Mouse (Mus musculus) layer of hippocampus, adult 2 months (tissue): ENCODE results near the gene Ppfibp2. TPM values are rescaled to one million over a fixed set of nuclear protein-coding genes. Genes with fewer than 3 reads are reported as not detected.

Source experiments
- DNase-seq, 2 experiments: peaks; one replicate each; pipeline ENCODE4 v3.0.0; 2022; ENCODE audit warnings: low spot score in 2 of 2
- H3K27ac ChIP-seq: fragments of 200-600 bp; 2 replicates; pipeline ENCODE4 v1.8.1; 2022
- H3K4me3 ChIP-seq: fragments of 200-600 bp; 2 replicates; pipeline ENCODE4 v1.8.1; 2022; ENCODE audit warnings: mild to moderate bottlenecking
- CTCF ChIP-seq: fragments of 200-600 bp; conservative IDR thresholded peaks from 2 replicates; pipeline ENCODE4 v1.8.1; 2022; ENCODE audit warnings: antibody characterized with exemption, mild to moderate bottlenecking, moderate library complexity
- total RNA-seq, 2 experiments: library from RNA; stranded (reverse); gene quantifications; 2 replicates each; pipeline ENCODE4 v1.2.3; 2021

Gene Ppfibp2
- total RNA-seq, 2 experiments from 2014 or later = 5.2 to 7.4 TPM

DNA sequence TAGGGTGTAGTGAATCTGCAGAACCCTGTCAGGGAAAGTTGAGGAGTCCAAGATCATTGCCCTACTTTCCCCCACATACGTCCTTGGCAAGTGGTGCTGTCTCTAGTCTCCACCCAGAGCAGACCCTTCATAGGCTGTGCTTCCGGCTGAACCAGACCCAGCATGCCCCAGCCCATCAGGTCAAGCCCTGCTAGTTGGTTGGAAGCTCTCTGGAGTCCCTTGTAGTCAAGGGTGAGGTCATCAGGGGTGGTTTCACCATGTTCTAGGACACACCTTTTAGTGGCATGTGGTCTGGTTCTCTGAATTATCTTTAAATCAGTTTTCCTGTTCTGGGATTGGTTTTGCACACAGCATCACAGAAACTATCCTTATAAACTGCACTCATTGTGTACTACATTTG lies 86.3 kb downstream of the Ppfibp2 start:
- no peak for TF ChIP-seq CTCF

DNA sequence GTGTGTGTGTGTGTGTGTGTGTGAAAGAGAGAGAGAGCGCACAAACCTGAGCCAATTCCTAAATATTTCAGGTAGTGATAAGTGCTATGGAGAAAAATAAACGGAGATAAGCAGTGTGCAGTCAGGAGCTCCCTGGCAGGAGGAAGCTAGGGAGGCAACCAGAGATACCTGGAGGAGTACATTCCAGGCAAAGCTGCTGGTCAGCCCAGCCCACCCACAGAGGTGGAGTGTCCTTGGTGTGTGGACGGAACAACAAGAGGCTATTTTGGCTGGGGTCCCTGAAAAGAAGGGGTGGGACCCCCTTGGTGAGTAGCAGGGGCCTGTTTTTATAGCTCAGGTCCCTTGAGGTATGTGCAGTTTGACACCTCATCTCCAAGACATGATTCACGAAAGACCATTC lies 88.2 kb downstream of the Ppfibp2 start:
- no peak for TF ChIP-seq CTCF
- Histone ChIP-seq H3K27ac (no peak overlapping the region), H3K4me3 (no peak overlapping the region)
- DNase-seq = no peak

More for the DNA sequence above, 86.3 kb downstream of the Ppfibp2 start:
- DNase-seq = no peak
- Histone ChIP-seq H3K27ac (no peak overlapping the region), H3K4me3 (no peak overlapping the region)

DNA sequence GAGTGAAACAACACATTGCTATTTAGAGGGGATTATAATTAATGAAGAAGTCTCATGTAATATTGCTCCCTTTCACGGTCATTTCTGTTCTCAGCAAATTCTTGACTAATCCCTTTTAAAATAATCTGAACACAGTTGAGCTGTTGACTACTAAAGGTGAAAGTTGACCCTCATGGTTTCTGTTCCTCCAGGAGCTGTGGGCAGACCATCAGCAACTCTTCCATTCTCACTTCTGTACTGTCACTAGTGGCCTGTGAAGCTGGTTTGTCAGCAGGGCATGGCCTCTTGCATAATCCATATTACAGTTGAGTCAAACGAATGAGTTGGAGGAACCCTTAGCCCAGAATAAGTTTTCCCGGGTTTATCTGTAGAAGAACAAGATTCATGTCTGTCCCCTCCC lies 88.6 kb downstream of the Ppfibp2 start:
- no peak for DNase-seq
- H3K4me3 ChIP-seq = no peak overlapping the region
- TF ChIP-seq CTCF = no peak
- no peak overlapping the region for H3K27ac ChIP-seq

DNA sequence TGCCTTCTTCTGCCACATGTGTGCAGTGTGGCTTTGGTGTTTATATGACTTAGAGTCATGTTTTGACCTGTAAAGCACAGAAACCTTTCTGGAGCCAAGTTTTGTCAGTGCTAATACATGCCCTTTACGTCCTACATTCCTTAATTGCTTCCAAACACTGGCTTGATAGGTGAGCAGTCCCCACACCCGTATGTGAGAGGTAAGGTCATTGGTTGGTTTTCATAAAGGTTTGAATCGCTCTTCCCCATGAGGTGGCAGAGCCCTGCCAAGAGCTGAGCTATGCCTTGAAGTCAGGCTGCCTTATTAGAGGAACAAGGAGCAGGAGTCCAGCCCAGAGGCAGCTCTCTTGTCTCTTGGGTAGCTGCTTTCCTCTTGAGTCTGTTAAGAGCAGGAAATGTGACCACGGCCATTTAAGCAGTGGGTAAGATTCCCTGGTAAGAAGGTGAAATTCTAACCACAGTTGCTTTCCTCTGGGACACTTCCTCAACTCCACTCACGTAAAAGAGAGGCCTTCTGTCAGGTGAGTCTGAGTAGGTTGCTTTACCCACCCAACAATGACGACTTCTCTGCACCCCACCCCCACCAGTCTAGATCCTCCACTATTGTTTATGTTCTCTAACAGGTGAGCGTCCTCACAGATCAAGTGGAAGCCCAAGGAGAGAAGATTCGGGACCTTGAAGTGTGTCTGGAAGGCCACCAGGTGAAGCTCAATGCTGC lies 90.4 kb downstream of the Ppfibp2 start:
- TF ChIP-seq CTCF = no peak

GRCm38 (mm10) chr7:107685955-107686285 lies 90.9 kb downstream of the Ppfibp2 start:
- H3K4me3 ChIP-seq = no peak overlapping the region
- no peak overlapping the region for H3K27ac ChIP-seq
- TF ChIP-seq CTCF = no peak
- DNase-seq = no peak

More for the DNA sequence above, 90.4 kb downstream of the Ppfibp2 start:
- Histone ChIP-seq H3K27ac (no peak overlapping the region), H3K4me3 (no peak overlapping the region)
- DNase-seq = no peak

- TF ChIP-seq CTCF = no peak
- DNase-seq = no peak
- peak overlapping the region; percentile 60 for H3K27ac ChIP-seq
- H3K4me3 ChIP-seq = no peak overlapping the region
These were observed 92.4 kb downstream of the Ppfibp2 start for GRCm38 (mm10) chr7:107687412-107687811.

DNA sequence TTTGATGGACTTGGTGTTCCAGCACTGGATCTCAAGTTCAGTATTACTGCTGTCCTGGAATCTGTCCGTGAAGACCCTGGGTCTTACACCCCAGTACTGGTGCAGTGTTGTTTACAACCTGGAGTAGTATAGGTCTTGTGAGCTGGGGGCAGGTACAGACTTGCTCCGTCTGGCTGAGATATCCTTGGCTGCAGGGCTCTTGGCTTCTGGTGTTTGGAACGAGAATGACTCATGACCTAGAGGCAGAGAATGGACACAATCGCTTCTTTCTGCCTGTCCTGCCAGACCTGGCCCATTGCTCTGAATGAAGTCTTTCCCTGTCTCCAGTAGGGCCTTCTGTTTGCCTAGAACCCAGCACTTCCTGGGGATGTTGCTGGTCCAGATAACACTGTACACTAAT lies 93.0 kb downstream of the Ppfibp2 start:
- no peak overlapping the region for H3K4me3 ChIP-seq
- no peak for DNase-seq
- H3K27ac ChIP-seq = peak overlapping the region; percentile 60
- TF ChIP-seq CTCF = no peak

GRCm38 (mm10) chr7:107690426-107691221 lies 95.6 kb downstream of the Ppfibp2 start:
- Histone ChIP-seq H3K27ac (no peak overlapping the region), H3K4me3 (no peak overlapping the region)
- TF ChIP-seq CTCF = no peak
- DNase-seq = no peak

DNA sequence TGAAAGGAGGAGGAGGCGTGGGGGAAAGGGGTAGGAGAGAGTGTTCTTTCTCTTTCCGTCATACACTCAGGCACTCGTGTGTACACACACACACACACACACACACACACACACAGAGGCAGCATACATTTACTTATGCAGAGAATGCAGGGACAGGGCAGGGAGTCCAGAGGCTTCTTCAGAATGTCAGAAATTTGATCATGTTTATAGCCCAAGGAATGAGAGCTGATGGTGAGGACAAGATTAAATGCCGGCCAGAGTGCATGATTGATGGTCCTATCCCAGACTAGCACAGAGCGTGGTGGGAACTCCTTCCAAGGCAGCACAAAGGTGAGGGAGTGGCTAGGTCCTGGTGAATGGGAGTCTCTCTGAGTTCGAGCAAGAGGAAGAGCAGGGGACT lies 96.5 kb downstream of the Ppfibp2 start:
- no peak for TF ChIP-seq CTCF
- DNase-seq = no peak
- Histone ChIP-seq H3K4me3 (no peak overlapping the region), H3K27ac (no peak overlapping the region)

DNA sequence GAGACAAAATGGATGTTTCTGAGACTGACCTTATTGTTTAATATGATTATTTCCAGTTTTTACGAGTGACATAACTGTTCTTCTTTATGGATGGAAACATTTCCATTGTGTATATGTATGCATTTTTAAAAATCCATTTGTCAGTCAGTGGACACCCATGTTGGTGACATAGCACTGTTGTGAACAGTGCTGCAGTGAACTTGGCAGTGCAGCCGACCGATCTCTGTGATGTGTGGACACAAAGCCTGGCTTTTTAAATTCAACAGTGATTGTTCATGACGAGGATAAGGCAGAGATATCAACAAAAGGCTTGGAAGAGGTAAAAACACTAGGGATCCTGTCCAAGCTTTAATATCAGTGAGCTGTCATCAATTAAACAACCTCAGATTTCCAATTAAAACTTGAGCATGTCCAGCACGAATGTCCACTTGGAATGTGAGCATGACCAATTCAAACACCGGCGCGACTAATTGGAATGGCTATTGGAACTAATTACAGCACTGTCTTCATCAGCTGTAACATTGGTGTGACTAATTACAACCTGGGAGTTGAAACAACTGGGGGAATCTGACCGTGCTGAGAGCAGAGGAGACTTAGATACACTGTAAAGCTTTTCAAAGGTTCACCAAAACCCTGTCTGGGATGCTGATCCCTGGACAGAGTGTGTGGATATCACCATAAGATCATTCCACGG lies 99.4 kb downstream of the Ppfibp2 start:
- no peak overlapping the region for H3K4me3 ChIP-seq
- no peak for DNase-seq
- TF ChIP-seq CTCF = no peak
- H3K27ac ChIP-seq = no peak overlapping the region

DNA sequence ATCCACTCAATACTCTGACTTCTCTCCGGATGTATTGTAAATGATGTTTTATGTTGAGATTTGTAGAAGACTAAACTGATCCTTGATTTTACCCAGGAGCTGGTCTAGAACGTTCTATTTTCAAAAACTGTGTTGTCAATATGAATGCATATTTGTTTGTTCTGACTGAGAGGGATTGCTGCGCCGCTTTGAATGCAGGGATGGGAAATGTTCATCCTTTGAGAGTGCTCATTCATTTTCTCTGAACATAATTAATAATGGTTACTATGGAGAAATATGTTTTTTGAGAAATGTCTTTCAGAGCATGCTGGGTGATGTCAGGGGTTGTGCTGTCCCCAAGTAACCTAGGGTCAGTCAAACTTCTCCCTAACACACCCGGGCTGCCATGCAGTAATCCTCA lies 102.1 kb downstream of the Ppfibp2 start:
- no peak overlapping the region for H3K4me3 ChIP-seq
- no peak for TF ChIP-seq CTCF
- no peak overlapping the region for H3K27ac ChIP-seq
- no peak for DNase-seq

DNA sequence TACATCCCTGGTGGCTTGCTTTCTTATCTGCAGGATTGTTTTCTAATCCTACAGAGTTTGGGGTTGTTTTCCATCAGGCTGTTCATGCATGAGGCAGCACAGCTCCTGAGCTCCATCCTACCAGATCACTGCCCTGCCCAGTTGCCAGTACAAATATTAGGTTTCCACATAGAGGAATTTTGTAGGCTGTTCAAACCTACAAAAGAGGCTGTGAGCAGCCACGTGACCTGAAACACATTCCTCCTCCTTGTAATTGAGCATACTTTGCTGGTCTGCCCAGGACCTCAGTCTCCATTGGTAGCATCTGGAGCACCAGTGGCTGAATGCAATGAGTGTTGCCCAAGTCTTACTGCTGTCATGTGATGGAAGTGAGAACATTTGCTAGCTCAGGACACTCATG lies 104.9 kb downstream of the Ppfibp2 start:
- no peak for TF ChIP-seq CTCF
- no peak overlapping the region for H3K27ac ChIP-seq
- no peak overlapping the region for H3K4me3 ChIP-seq
- no peak for DNase-seq

GRCm38 (mm10) chr7:107700646-107701045 lies 105.6 kb downstream of the Ppfibp2 start:
- DNase-seq = no peak

More at GRCm38 (mm10) chr7:107700646-107701045, 105.6 kb downstream of the Ppfibp2 start:
- no peak for TF ChIP-seq CTCF
- Histone ChIP-seq H3K4me3 (no peak overlapping the region), H3K27ac (no peak overlapping the region)
